Mouse (Mus musculus) brain, embryonic 18.5 days (tissue): ENCODE results near the gene Ntmt1.

Source experiments
- DNase-seq: peaks from one replicate; pipeline ENCODE4 v3.0.0-alpha.2; 2012; ENCODE audit warnings: low read depth, low spot score

Gene Ntmt1

GRCm38 (mm10) chr2:30823385-30824153 lies 15.9 kb downstream of the Ntmt1 start:
- no peak for DNase-seq

GRCm38 (mm10) chr2:30826825-30827748 lies 19.5 kb downstream of the Ntmt1 start:
- DNase-seq, result no peak

GRCm38 (mm10) chr2:30827749-30828475 lies 20.3 kb downstream of the Ntmt1 start:
- DNase-seq, result peak; percentile 72

DNA sequence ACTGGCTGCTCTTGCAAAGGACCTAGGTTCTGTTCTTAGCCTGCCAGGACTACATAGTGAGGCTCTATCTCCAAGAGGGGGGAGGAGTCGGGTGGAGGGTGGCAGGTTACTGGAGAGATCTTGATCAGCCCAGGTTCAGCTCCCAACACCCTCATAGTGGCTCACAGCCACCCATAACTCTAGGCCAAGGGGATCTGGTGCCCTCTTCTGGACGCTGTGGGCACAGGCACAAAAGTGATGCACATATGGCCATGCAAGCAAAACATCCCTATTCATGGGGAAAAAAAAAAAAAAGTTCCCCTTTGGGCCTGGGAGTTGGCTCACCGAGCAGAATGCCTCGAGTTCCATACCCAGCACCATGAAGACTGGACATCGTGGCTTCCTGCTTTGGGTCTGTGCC lies 21.7 kb downstream of the Ntmt1 start:
- DNase-seq, result no peak

- no peak for DNase-seq
Observed at GRCm38 (mm10) chr2:30830283-30830795, 22.7 kb downstream of the Ntmt1 start, which contains the start of gene Asb6. Gene Asb6, minus strand, starts transcription at chr2:30830333.

GRCm38 (mm10) chr2:30833644-30834043 lies 26.0 kb downstream of the Ntmt1 start:
- DNase-seq, result no peak

- no peak for DNase-seq
Observed at GRCm38 (mm10) chr2:30834373-30835022, 26.9 kb downstream of the Ntmt1 start, which contains the start of gene Prrx2. Gene Prrx2, plus strand, starts transcription at chr2:30834972.

GRCm38 (mm10) chr2:30836238-30836990 lies 28.8 kb downstream of the Ntmt1 start:
- no peak for DNase-seq

DNA sequence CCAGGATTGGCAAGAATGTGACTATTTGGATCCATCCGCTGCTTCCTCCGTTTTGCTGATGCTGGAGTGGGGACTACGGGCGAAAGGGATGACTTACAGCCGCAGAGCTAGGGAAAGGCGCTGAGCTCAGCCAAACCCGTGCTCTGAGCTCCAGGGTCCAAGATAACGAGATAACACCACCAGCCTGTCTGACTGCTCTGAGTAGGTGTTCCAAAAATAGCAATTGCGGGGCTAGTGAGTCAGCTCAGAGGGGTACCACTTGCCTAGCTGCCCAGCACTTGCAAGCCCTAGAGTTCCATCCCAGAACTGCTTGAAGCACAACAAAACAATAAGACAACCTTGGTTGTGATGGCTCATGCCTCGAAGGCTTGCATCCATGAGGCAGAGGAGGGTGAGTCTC lies 35.0 kb downstream of the Ntmt1 start:
- no peak for DNase-seq

- no peak for DNase-seq
Observed at GRCm38 (mm10) chr2:30845152-30846070, 37.8 kb downstream of the Ntmt1 start.

DNA sequence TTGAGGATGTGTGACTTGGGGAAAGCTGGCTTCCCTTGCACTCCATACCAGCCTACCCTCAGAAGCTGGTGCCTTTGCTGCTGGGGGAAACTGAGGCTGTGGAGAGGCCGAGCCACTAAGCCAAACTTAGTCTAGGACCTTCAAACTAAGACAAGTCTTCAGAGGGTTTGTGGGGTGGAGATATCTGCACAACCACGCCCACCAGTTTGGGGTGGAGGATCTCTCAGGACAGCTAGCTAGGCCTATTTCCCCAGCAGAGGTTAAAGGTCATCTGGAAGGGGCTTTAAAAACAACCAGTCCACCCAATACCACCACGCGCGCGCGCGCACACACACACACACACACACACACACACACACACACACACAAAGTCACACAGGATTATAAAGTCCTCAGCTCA lies 38.6 kb downstream of the Ntmt1 start:
- DNase-seq, result no peak

- no peak for DNase-seq
Observed at GRCm38 (mm10) chr2:30846723-30847122, 39.1 kb downstream of the Ntmt1 start.

DNA sequence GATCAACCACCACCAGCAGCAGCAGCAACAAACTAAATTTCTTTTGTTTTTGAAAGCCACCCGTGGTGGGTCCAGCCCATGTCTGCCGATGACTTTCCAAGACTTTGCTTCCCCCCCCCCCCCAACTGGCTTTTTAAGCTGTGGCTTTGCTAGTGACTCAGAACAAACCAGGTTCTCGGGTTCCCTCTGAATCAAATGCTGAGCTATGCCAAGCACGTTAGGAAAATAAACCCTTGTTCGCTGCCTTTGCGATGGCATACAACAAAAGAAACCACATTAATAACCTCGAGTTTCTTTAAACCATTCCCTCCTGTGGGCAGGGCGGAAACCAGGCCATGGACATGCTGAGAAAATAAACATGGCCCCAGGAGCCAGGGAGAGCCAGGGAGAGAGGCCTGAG lies 40.6 kb downstream of the Ntmt1 start:
- DNase-seq, result no peak

GRCm38 (mm10) chr2:30850581-30850980 lies 43.0 kb downstream of the Ntmt1 start:
- DNase-seq, result no peak

GRCm38 (mm10) chr2:30852771-30853313 lies 45.2 kb downstream of the Ntmt1 start:
- no peak for DNase-seq

DNA sequence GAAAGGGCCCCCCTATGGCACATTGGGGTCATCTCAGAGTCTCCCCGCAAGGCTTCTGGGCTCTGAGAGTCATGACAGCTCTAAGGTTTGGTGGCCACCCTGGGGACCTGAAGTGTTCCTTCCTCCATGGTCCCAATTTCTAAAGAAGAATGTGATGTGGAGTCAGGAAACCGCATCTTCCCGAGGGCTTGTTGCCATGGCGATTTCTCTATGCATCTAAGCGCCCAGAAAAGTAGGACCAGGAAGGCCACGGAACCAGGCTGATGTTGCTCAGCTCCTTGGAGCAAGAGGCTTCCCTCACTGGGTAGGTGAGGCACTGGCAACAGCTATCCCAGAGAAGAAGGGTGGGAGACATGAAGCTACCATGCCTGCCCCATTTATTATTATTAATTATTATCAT lies 49.5 kb downstream of the Ntmt1 start:
- DNase-seq, result no peak

DNA sequence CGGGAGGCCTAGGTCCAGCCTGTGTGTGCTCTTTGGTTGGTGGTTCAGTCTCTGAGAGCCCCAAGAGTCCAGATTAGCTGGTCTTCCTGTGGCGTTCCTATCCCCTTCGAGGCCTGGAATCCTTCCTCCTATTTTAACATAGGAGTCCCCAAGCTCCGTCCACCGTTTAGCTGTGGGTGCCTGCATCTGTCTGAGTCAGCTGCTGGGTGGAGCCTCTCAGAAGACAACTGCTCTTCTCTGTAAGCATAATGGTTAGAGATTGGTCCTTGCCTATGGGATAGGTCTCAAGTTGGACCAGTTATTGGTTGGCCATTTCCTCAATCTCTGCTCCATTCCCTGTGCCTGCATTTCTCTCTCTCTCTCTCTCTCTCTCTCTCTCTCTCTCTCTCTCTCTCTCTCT lies 52.2 kb downstream of the Ntmt1 start:
- DNase-seq, result no peak

- DNase-seq, result no peak
Observed at GRCm38 (mm10) chr2:30862081-30862480, 54.5 kb downstream of the Ntmt1 start.

DNA sequence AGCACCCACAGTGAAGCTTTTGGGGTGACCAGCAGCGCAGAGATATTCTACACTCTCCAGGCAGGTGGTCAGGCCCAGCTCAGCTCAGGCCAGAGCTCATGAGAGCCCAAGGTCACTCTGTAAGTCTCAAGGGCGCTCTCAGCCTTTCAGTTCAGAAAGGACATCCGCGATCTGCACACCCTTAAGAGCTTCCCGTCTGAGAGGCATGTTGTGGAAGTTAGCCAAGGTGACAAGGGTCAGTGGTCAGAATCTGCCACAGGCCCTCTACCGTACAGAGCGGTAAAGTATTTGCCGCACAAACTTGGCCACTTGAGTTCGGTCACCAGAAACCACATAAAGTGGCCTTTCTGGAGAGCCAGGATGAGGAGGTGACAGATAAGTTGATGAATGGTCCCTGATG lies 55.9 kb downstream of the Ntmt1 start:
- DNase-seq, result no peak
